In the genomic region with DNA sequence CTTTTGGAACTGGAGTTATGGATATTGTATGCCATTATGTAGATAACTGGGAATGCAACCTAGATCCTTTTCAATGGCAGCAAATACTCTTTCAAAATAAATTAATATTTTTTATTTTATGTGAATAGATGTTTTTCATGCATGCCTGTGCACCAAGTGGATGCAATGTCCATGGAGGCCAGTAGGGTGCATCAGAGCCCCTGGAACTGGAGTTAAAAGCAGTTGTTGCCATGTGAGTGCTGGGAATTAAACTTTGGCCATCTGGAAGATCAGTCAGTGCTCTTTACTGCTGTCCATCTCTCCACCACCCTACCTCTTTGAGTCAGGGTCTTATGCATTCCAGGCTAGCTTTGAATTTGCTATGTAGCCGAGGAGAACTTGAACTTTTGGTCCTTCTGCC, we compare ENCODE assay signal across 23 mouse cellular contexts. TPM values are rescaled to one million over a fixed set of nuclear protein-coding genes. Genes with fewer than 3 reads are reported as not detected.
A peak's percentile ranks its signal among the peaks of the same experiment; 100 is the strongest.
DNase-seq lines count a peak whose midpoint lies in the region; ATAC-seq and TF ChIP-seq lines count a peak whose summit lies in the region.
"Had no signal": no experiment of that assay in that cellular context is flagged by ENCODE, and none has a peak within 500 bp of the region (broad histone marks: within the 10 kb centered on the region; RNA-seq: fewer than 3 reads in every experiment).

No protein-coding gene starts in this region.

- H3K27me3 ChIP-seq in heart, adult 2 months (ENCODE audit: control insufficient read depth, insufficient read depth, low read length) = no peaks in the 10 kb centered on the region
- H3K27me3 ChIP-seq in lung, embryonic 14.5 days (ENCODE audit: insufficient read depth, low read length) = no peaks in the 10 kb centered on the region
- H3K27me3 ChIP-seq: forebrain, embryonic 15.5 days; kidney, embryonic 15.5 days; limb, embryonic 13.5 days; lung, embryonic 15.5 days had no signal

- ATAC-seq in lung, embryonic 14.5 days (ENCODE audit: insufficient read depth) = no peak
- ATAC-seq in granulocyte monocyte progenitor cell, adult 5-6 weeks (replicated peaks; ENCODE audit: poor library complexity, severe bottlenecking) = no peak
- ATAC-seq: activated CD4-positive, CD25-positive, alpha-beta regulatory T cell, adult 4 months; forebrain, embryonic 15.5 days; hindbrain, postnatal 0 days had no signal

- no peak overlapping the region for H3K9ac ChIP-seq in heart, adult 2 months (ENCODE audit: low read depth, low read length)
- no peak overlapping the region for H3K9ac ChIP-seq in lung, embryonic 14.5 days
- H3K9ac ChIP-seq: forebrain, embryonic 15.5 days; kidney, embryonic 15.5 days; limb, embryonic 13.5 days; lung, embryonic 15.5 days had no signal

- DNase-seq in heart, adult 2 months = no peak
- DNase-seq in heart, adult 18-20 months = no peak
- no peak for DNase-seq in lung, embryonic 14.5 days
- DNase-seq in lung, postnatal 4 days = no peak
- peak; percentile 20 for DNase-seq in 416B (ENCODE audit: low read depth)
- DNase-seq in R1 (ENCODE audit: low read depth, low spot score) = peak; percentile 40
- no peak for DNase-seq in urinary bladder, adult 18-20 months (ENCODE audit: low spot score in 2 of 2)
- DNase-seq: adrenal gland, postnatal 25 days; B cell, adult 2 months; cerebellum, adult 9-11 months; embryo, embryonic 11 days; heart, postnatal 14 days; right cerebral cortex, adult 18-20 months had no signal

- peak; percentile 61 for TF ChIP-seq CTCF in heart, adult 2 months (IDR thresholded peaks at IDR 0.05)
- 0 out of 2 replicates have a peak, but pooled peaks have one; percentile 28 for TF ChIP-seq CTCF in lung, embryonic 14.5 days (IDR thresholded peaks at IDR 0.05; ENCODE audit: low read depth)

- H3K27ac ChIP-seq in heart, adult 2 months = no peak overlapping the region
- H3K27ac ChIP-seq in lung, embryonic 14.5 days (ENCODE audit: low read depth) = no peak overlapping the region
- H3K27ac ChIP-seq: forebrain, embryonic 15.5 days; hindbrain, postnatal 0 days; kidney, embryonic 15.5 days; limb, embryonic 13.5 days; lung, embryonic 15.5 days had no signal

- WGBS in heart, adult 2 months = 90% methylated on average over 1 of the region's 1 CpGs
- 88% methylated on average over 1 of the region's 1 CpGs for WGBS in lung, embryonic 14.5 days

- no peak for TF ChIP-seq POLR2A in heart, adult 2 months (IDR thresholded peaks at IDR 0.05; ENCODE audit: insufficient read depth, low read depth, low read length)

- no peak for TF ChIP-seq EP300 in heart, adult 2 months (IDR thresholded peaks at IDR 0.05; ENCODE audit: insufficient read depth, low read depth, low read length)

- no peak overlapping the region for H3K4me2 ChIP-seq in lung, embryonic 14.5 days
- H3K4me2 ChIP-seq: forebrain, embryonic 15.5 days; kidney, embryonic 15.5 days; limb, embryonic 13.5 days; lung, embryonic 15.5 days had no signal

- peaks cover 2% of the 10 kb centered on the region; the same call in 1 of the 2 replicates for H3K36me3 ChIP-seq in heart, adult 2 months (ENCODE audit: control insufficient read depth, insufficient read depth, low read length)
- H3K36me3 ChIP-seq in lung, embryonic 14.5 days (ENCODE audit: insufficient read depth) = no peaks in the 10 kb centered on the region
- H3K36me3 ChIP-seq: forebrain, embryonic 15.5 days; kidney, embryonic 15.5 days; limb, embryonic 13.5 days; lung, embryonic 15.5 days had no signal

- H3K9me3 ChIP-seq in lung, embryonic 14.5 days (ENCODE audit: low read depth, low read length) = no peaks in the 10 kb centered on the region
- H3K9me3 ChIP-seq: forebrain, embryonic 15.5 days; kidney, embryonic 15.5 days; limb, embryonic 13.5 days; lung, embryonic 15.5 days had no signal

- H3K4me1 ChIP-seq in heart, adult 2 months (ENCODE audit: control insufficient read depth, insufficient read depth, low read length) = peaks cover 11% of the 10 kb centered on the region
- H3K4me1 ChIP-seq in lung, embryonic 14.5 days (ENCODE audit: insufficient read depth) = no peaks in the 10 kb centered on the region
- H3K4me1 ChIP-seq: forebrain, embryonic 15.5 days; limb, embryonic 13.5 days had no signal

- no peak overlapping the region for H3K4me3 ChIP-seq in heart, adult 2 months
- H3K4me3 ChIP-seq in lung, embryonic 14.5 days (ENCODE audit: low read depth, low read length) = no peak overlapping the region
- H3K4me3 ChIP-seq: forebrain, embryonic 15.5 days; kidney, embryonic 15.5 days; limb, embryonic 13.5 days; lung, embryonic 15.5 days; myocyte had no signal

- H3K79me2 ChIP-seq in heart, adult 2 months (replicated peaks; ENCODE audit: control insufficient read depth, insufficient read depth, low read length) = no peaks in the 10 kb centered on the region

- intact Hi-C loops in heart, adult 2 months (cut with DNase I) = loop anchor here (5.0 kb wide), 3 partner anchors 241 to 801 kb away; partner anchors contain the start of genes Cd28 and Cyp20a1

RNA-seq across cellular contexts. Expression of gene Icos, which starts 19.4 kb away (rescaled TPM):
- total RNA-seq in heart, adult 2 months (2021) = under 1 TPM; 0.18 TPM
- polyA plus RNA-seq in heart, adult 2 months (2012; rRNA removed) = 0.21 and 0.44 TPM in 2 replicates
- total RNA-seq in heart, adult 18-20 months (2021) = under 1 TPM; 0.25 to 0.59 TPM
- 0.05 TPM in 1 of 2 replicates, not detected in the other for polyA plus RNA-seq in lung, embryonic 14.5 days (2014; fragmentation: Nextera tagmentation; extraction: Ambion mirVana)
- not detected in 2 replicates for total RNA-seq in granulocyte monocyte progenitor cell, adult 5-6 weeks (2014; fragmentation: Nextera tagmentation)
- not detected in 2 replicates for total RNA-seq in granulocyte monocyte progenitor cell, adult 5-6 weeks (2017)
- total RNA-seq: adrenal gland, postnatal 25 days; hindbrain, postnatal 0 days; layer of hippocampus, adult 18-20 months; left cerebral cortex, adult 8-10 months had no signal
- polyA plus RNA-seq: myocyte had no signal

Comparison
In these comparisons a context has a peak if more than half of its experiments do, and no peak if none do; other contexts are left out.
1. DNase-seq: peak in 416B (single experiment) and R1 (single experiment); none in heart, adult 2 months (0 of 2), heart, adult 18-20 months (0 of 2), lung, embryonic 14.5 days (single experiment), lung, postnatal 4 days (0 of 2) and urinary bladder, adult 18-20 months (0 of 2).